Mouse (Mus musculus) cerebellum, adult 9-11 months (tissue): ENCODE measurements around the gene Kcng4.
A peak's percentile ranks its signal among the peaks of the same experiment; 100 is the strongest.

Source experiments
- DNase-seq: peaks from one replicate; pipeline ENCODE4 v3.0.0; 2022

The Kcng4 gene

GRCm38 (mm10) chr8:119606224-119606623 lies 29.3 kb downstream of the Kcng4 start:
- no peak for DNase-seq

DNA sequence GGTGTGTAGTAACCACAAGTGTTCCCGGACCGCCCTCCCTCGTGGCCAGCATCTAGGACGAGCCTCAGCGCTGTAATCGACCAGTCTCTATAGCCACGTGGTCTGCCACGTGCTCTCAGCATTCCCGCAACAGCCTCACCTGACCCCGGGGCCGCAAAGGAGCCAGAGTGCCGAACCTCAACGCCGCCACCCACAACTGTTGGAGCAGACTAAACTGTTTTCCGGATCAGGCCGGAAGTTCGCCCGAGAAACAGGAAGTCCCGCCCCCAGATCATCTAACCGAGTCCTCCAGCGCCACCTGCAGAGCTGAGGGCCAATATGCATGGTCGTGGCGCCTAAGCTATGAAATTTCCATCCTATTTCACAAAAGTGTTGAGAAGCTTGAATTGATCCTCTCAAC lies 30.5 kb downstream of the Kcng4 start, which contains the start of gene Taf1c:
TSS of gene Taf1c (minus strand) at position 227 of the 400 bp plus-strand sequence.
- peak; percentile 92 for DNase-seq

DNA sequence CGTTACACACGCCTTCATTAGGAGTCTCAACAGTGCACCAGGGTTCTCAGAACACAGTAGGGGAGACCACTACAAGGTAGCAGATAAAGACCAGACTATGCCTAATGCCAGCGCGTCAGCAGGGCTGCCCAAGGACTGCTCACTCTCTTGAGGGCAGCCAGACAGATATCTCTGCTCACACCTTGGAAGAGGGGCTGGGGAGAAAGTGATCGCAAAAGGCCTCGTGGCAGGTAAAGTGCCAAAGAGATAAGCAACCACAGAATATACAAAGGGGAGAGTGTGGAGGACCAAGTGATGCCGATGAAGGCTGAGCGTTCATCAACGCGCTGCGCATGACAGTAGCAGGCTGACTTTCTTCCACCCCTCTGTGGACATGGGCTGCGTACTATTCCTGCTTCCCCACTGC lies 31.1 kb downstream of the Kcng4 start:
- DNase-seq: no peak

DNA sequence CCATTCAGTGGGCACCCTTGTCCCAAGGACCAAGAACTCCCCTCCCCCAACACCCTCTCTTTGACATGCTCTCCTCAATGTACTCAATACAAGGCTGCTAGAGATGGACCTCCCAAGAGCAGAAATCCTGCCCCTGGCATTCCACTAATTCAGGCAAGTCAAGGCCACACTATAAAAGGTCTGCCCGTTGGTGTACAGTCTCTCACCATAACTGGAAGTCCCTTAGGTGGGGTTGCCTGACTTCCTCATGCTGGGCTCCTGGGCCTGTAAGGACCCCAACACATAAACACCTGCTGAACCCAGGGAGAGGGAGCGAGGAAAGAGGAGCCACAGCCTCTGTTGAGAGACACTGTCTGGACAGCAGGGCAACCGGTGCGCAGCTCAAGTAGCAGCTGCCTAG lies 31.7 kb downstream of the Kcng4 start:
- no peak for DNase-seq

DNA sequence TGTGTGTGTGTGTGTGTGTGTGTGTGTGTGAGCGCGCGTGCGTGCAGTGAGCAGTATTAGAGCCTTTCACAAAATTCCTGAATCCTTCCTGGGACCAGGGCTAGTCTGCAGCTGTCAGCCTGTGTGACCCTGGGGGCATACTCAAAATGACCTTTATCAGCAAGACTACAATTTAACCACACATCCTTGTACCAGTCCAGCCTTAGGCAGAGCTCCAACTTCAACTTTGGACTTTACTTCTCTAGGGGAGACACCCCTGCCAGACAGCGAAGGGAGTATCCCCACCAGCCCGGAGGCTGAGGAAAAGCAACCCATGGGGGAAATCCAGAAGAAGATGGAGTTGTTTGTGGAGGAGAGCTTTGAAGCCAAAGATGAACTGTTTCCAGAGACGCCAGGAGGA lies 44.0 kb downstream of the Kcng4 start:
- DNase-seq: no peak

- DNase-seq: no peak
Measured at GRCm38 (mm10) chr8:119590348-119590747, 45.1 kb downstream of the Kcng4 start.

- DNase-seq: no peak
Measured at GRCm38 (mm10) chr8:119588844-119589243, 46.6 kb downstream of the Kcng4 start.

GRCm38 (mm10) chr8:119588321-119588720 lies 47.2 kb downstream of the Kcng4 start:
- DNase-seq: no peak

- DNase-seq: no peak
Measured at GRCm38 (mm10) chr8:119585901-119586300, 49.6 kb downstream of the Kcng4 start.

GRCm38 (mm10) chr8:119580441-119581161 lies 54.9 kb downstream of the Kcng4 start:
- DNase-seq: no peak

DNA sequence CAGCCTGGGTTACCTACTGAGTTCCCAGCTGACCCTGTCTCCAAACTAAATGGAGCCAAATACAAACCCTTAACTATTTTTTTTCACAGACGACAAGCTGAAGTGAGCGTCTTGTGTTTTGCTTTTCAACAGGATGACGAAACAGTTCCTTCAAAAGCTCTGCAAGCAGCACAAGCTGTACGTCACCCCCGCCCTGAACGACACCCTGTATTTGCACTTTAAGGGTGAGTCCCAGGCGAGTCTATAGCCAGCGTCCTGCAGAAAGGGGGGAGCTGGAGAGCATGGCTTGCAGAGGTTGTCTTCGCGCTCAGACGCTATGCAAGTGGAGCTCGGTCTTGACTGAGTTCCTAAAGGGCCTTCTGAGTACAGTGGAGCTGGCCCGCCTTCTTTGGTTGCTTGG lies 56.4 kb downstream of the Kcng4 start:
- DNase-seq: no peak

DNA sequence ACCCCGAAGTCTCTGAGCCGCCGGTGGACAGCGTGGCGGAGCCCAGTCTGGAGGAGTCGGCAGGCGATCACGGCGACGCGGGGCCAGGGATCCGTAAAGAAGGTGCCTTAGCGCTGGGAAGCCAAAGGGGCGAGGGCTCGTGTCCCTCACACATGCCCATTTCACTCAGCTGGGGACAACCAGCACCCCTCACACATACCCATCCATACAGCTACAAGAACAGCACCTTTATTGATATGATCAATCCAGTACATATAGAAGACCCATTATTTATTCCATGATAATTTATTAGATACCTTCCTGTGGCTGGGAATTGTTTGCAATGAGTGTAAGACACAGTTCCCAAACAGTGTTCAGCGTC lies 60.1 kb downstream of the Kcng4 start:
- DNase-seq: no peak

DNA sequence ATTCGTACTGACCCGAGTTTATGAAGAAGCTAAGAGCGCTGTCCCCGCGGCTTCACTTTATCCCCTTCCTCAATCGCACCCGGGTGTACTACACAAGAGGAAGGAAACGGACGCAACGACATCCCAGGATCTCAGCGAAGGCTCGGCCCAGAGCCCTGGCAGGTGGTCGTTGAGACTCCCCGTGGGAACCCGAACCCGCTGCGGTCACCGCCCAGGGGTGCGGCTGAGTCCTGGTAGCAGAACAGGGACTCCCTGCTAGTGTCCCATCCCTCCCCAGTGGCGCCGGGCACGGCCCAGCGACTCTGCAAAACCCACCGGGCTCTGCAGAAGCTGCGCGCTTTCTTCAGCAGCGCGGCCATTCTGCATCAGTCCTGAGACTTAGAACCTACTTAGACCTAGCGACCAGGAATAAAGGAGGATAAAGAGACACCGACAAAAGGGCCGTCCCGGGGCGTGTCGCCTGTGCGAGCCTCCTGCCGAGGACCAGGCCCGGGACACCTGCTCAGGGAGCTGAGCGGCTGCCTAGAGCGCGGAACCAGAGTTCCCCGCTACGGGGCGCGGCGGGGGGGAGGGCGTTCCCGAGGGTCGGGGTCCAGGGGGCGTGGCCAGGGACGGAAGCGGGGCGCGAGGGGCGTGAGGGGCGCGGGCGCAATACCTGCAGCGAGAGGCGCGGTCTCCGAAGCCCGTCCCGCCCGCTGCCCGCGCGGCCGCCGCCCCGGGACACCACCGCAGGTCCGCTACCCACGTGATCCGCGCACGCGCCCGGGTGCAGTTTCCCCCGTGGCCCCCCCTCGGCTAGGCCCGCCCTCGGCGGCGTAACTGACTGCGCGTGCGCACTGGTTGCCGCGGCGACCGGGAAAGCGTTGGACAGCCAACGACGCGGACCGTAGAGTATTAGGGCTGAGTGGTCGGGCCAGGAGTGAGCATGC lies 60.8 kb downstream of the Kcng4 start, which contains the start of the genes Hsdl1 and Dnaaf1:
TSS of gene Hsdl1 (minus strand) at position 747 of the 929 bp plus-strand sequence.
TSS of gene Dnaaf1 (plus strand) at position 799 of the 929 bp plus-strand sequence.
- peak; percentile 94 for DNase-seq
